Mouse (Mus musculus): ENCODE measurements around the gene Pdcl3. TPM values are rescaled to one million over a fixed set of nuclear protein-coding genes. Genes with fewer than 3 reads are reported as not detected.
"Not testable (repeated sequence)": the region's sequence is repeated elsewhere in the genome, so short reads cannot be mapped to it uniquely, and the experiment has no call there.

The Pdcl3 gene
- polyA plus RNA-seq, 1 experiment from 2014 or later, result 140 TPM

- Histone ChIP-seq H3K4me2 (ENCODE audit: low read length) (no peak overlapping the region), H3K9ac (ENCODE audit: low read length) (no peak overlapping the region), H3K27me3 (replicated peaks; ENCODE audit: control insufficient read depth, insufficient read depth, low read length) (no peaks in the 10 kb centered on the region), H3K36me3 (ENCODE audit: control insufficient read depth, insufficient read depth, low read length) (no peaks in the 10 kb centered on the region), H3K9me3 (ENCODE audit: control insufficient read depth, low read length) (no peaks in the 10 kb centered on the region), H3K4me1 (replicated peaks; ENCODE audit: control insufficient read depth, insufficient read depth, low read length) (no peaks in the 10 kb centered on the region), H3K4me3 (ENCODE audit: low read depth, low read length) (no peak overlapping the region), H3K27ac (ENCODE audit: low read depth) (no peak overlapping the region)
- no peak for ATAC-seq (replicated peaks; ENCODE audit: low FRiP score, low TSS enrichment, low read depth)
- WGBS, result 89% methylated on average over 9 of the region's 9 CpGs
- DNase-seq (ENCODE audit: low spot score), result no peak
Measured at GRCm38 (mm10) chr1:39035817-39036216, 50.4 kb downstream of the Pdcl3 start.

GRCm38 (mm10) chr1:39042188-39042587, 56.8 kb downstream of the Pdcl3 start:
- Histone ChIP-seq H3K4me2 (ENCODE audit: low read length) (no peak overlapping the region), H3K9ac (ENCODE audit: low read length) (no peak overlapping the region), H3K36me3 (ENCODE audit: control insufficient read depth, insufficient read depth, low read length) (no peaks in the 10 kb centered on the region), H3K27ac (ENCODE audit: low read depth) (no peak overlapping the region), H3K27me3 (replicated peaks; ENCODE audit: control insufficient read depth, insufficient read depth, low read length) (no peaks in the 10 kb centered on the region), H3K4me3 (ENCODE audit: low read depth, low read length) (no peak overlapping the region), H3K9me3 (ENCODE audit: control insufficient read depth, low read length) (no peaks in the 10 kb centered on the region), H3K4me1 (replicated peaks; ENCODE audit: control insufficient read depth, insufficient read depth, low read length) (no peaks in the 10 kb centered on the region)
- DNase-seq (ENCODE audit: low spot score) (no peak), ATAC-seq (replicated peaks; ENCODE audit: low FRiP score, low TSS enrichment, low read depth) (no peak)
- WGBS, result 59% methylated on average over 2 of the region's 2 CpGs

GRCm38 (mm10) chr1:39044442-39044841, 59.0 kb downstream of the Pdcl3 start:
- WGBS, result 76% methylated on average over 1 of the region's 1 CpGs
- not testable (repeated sequence) for H3K27ac ChIP-seq (ENCODE audit: low read depth); H3K36me3 ChIP-seq (ENCODE audit: control insufficient read depth, insufficient read depth, low read length); H3K4me2 ChIP-seq (ENCODE audit: low read length); H3K9me3 ChIP-seq (ENCODE audit: control insufficient read depth, low read length); H3K4me1 ChIP-seq (replicated peaks; ENCODE audit: control insufficient read depth, insufficient read depth, low read length); H3K4me3 ChIP-seq (ENCODE audit: low read depth, low read length); DNase-seq (ENCODE audit: low spot score); H3K9ac ChIP-seq (ENCODE audit: low read length); H3K27me3 ChIP-seq (replicated peaks; ENCODE audit: control insufficient read depth, insufficient read depth, low read length); ATAC-seq (replicated peaks; ENCODE audit: low FRiP score, low TSS enrichment, low read depth)

GRCm38 (mm10) chr1:39046689-39047088, 61.3 kb downstream of the Pdcl3 start:
- Histone ChIP-seq H3K4me2 (ENCODE audit: low read length) (no peak overlapping the region), H3K27ac (ENCODE audit: low read depth) (no peak overlapping the region), H3K9me3 (ENCODE audit: control insufficient read depth, low read length) (peaks cover 9% of the 10 kb centered on the region; the same call in 1 of the 2 replicates), H3K4me3 (ENCODE audit: low read depth, low read length) (no peak overlapping the region), H3K9ac (ENCODE audit: low read length) (no peak overlapping the region), H3K27me3 (replicated peaks; ENCODE audit: control insufficient read depth, insufficient read depth, low read length) (no peaks in the 10 kb centered on the region), H3K36me3 (ENCODE audit: control insufficient read depth, insufficient read depth, low read length) (no peaks in the 10 kb centered on the region), H3K4me1 (replicated peaks; ENCODE audit: control insufficient read depth, insufficient read depth, low read length) (no peaks in the 10 kb centered on the region)
- DNase-seq (ENCODE audit: low spot score) (no peak), ATAC-seq (replicated peaks; ENCODE audit: low FRiP score, low TSS enrichment, low read depth) (no peak)
- 18% methylated on average over 7 of the region's 7 CpGs for WGBS

Other genes starting within 250 kb of the Pdcl3 start
- 2.2 and 2.5 TPM in 2 replicates for gene Lonrf2, start 148.9 kb upstream of the Pdcl3 start, polyA plus RNA-seq (2014; fragmentation: Nextera tagmentation; extraction: Ambion mirVana)
- gene Chst10, start 87.4 kb upstream of the Pdcl3 start, polyA plus RNA-seq (2014; fragmentation: Nextera tagmentation; extraction: Ambion mirVana), result 6.2 and 6.4 TPM in 2 replicates
- not detected in 2 replicates for gene Nms, start 46.5 kb upstream of the Pdcl3 start, polyA plus RNA-seq (2014; fragmentation: Nextera tagmentation; extraction: Ambion mirVana)
- 0.27 and 0.28 TPM in 2 replicates for gene Npas2, start 208.1 kb downstream of the Pdcl3 start, polyA plus RNA-seq (2014; fragmentation: Nextera tagmentation; extraction: Ambion mirVana)